17 mouse cellular contexts compared by ENCODE assay signal in genomic region chr9:48407549-48408327, GRCm38 (mm10). TPM values are rescaled to one million over a fixed set of nuclear protein-coding genes. Genes with fewer than 3 reads are reported as not detected.
DNase-seq lines count a peak whose midpoint lies in the region; ATAC-seq lines count a peak whose summit lies in the region.
"Had no signal": no experiment of that assay in that cellular context is flagged by ENCODE, and none has a peak within 500 bp of the region (broad histone marks: within the 10 kb centered on the region; RNA-seq: fewer than 3 reads in every experiment).

No protein-coding gene starts in this region.

- H3K27me3 ChIP-seq in kidney, embryonic 14.5 days (ENCODE audit: control insufficient read depth, insufficient read depth, low read length) = no peaks in the 10 kb centered on the region
- H3K27me3 ChIP-seq: forebrain, embryonic 13.5 days; hindbrain, embryonic 12.5 days had no signal

- H3K9ac ChIP-seq in kidney, embryonic 14.5 days (ENCODE audit: low read depth, low read length) = no peak overlapping the region
- H3K9ac ChIP-seq: forebrain, embryonic 13.5 days; hindbrain, embryonic 12.5 days; lung, embryonic 14.5 days had no signal

- no peak overlapping the region for H3K27ac ChIP-seq in kidney, embryonic 14.5 days (ENCODE audit: low read depth, low read length)
- H3K27ac ChIP-seq: forebrain, embryonic 13.5 days; hindbrain, embryonic 12.5 days had no signal

- DNase-seq in kidney, adult 11 months = peak; percentile 5
- peak; percentile 32 for DNase-seq in urinary bladder, postnatal 14 days (ENCODE audit: low spot score)
- no peak for DNase-seq in urinary bladder, postnatal 4 days (ENCODE audit: low spot score in 2 of 2)
- peak; percentile 9 for DNase-seq in brain, adult 2 months (ENCODE audit: low read depth, low spot score)
- DNase-seq in left cerebral cortex, adult 8-10 months (ENCODE audit: low spot score in 2 of 2) = no peak
- no peak for DNase-seq in testis, postnatal 10 days (ENCODE audit: low spot score)
- DNase-seq in lung, postnatal 36 days = no peak
- DNase-seq: cerebellum, adult 9-11 months; gastrocnemius, postnatal 14 days; kidney, postnatal 10 days; lung, embryonic 14.5 days had no signal

- H3K36me3 ChIP-seq in kidney, embryonic 14.5 days (ENCODE audit: control insufficient read depth, insufficient read depth, low read length) = no peaks in the 10 kb centered on the region
- H3K36me3 ChIP-seq: hindbrain, embryonic 12.5 days had no signal

- H3K4me3 ChIP-seq in kidney, embryonic 14.5 days (ENCODE audit: low read length) = no peak overlapping the region
- H3K4me3 ChIP-seq: forebrain, embryonic 13.5 days; hindbrain, embryonic 12.5 days; myocyte had no signal

- H3K9me3 ChIP-seq in kidney, embryonic 14.5 days (ENCODE audit: control insufficient read depth, low read length) = no peaks in the 10 kb centered on the region
- H3K9me3 ChIP-seq: forebrain, embryonic 13.5 days; hindbrain, embryonic 12.5 days had no signal

- WGBS in kidney, embryonic 14.5 days = 80% methylated on average over 10 of the region's 10 CpGs

- ATAC-seq in kidney, embryonic 14.5 days (ENCODE audit: low FRiP score, low TSS enrichment) = no peak
- ATAC-seq: CD4-positive, CD25-positive, alpha-beta regulatory T cell, adult 4 months; forebrain, embryonic 13.5 days had no signal

- H3K4me1 ChIP-seq in kidney, embryonic 14.5 days (ENCODE audit: control insufficient read depth, insufficient read depth, low read length) = no peaks in the 10 kb centered on the region
- H3K4me1 ChIP-seq: forebrain, embryonic 13.5 days; hindbrain, embryonic 12.5 days had no signal

- H3K4me2 ChIP-seq in kidney, embryonic 14.5 days (replicated peaks; ENCODE audit: low read depth, low read length) = no peak overlapping the region
- H3K4me2 ChIP-seq: forebrain, embryonic 13.5 days; hindbrain, embryonic 12.5 days; lung, embryonic 14.5 days; midbrain, embryonic 11.5 days had no signal

RNA-seq across cellular contexts. Expression of gene Nxpe2, which starts 54.5 kb away (rescaled TPM):
- 1.1 and 2.2 TPM in 2 replicates for polyA plus RNA-seq in kidney, embryonic 14.5 days (2014; fragmentation: Nextera tagmentation; extraction: Ambion mirVana)
- under 1 TPM; 0.41 to 0.93 (median 0.71) TPM for total RNA-seq in left cerebral cortex, adult 8-10 months (2022)
- polyA plus RNA-seq: myocyte had no signal

Comparison
In these comparisons a context has a peak if more than half of its experiments do, and no peak if none do; other contexts are left out.
1. DNase-seq: peak in kidney, adult 11 months (single experiment), urinary bladder, postnatal 14 days (single experiment) and brain, adult 2 months (single experiment); none in urinary bladder, postnatal 4 days (0 of 2), left cerebral cortex, adult 8-10 months (0 of 2), testis, postnatal 10 days (single experiment) and lung, postnatal 36 days (single experiment).